Mouse (Mus musculus) liver, postnatal 0 days (tissue): ENCODE data around the gene Fkbp9. TPM values are rescaled to one million over a fixed set of nuclear protein-coding genes. Genes with fewer than 3 reads are reported as not detected.

ENCODE experiments used
- ATAC-seq: fragments of 200-750 bp; cut with Nextera tagmentation; 2 replicates; pipeline ENCODE4 v1.8.0; 2017; ENCODE audit warnings: mild to moderate bottlenecking, moderate library complexity
- DNase-seq: peaks from one replicate; pipeline ENCODE4 v3.0.0-alpha.2; 2016
- H3K27ac ChIP-seq: fragments of 300-500 bp; sonication (generic); 2 replicates; pipeline ENCODE4 v1.5.1; 2014; ENCODE audit warnings: antibody characterized with exemption, moderate library complexity, mild to moderate bottlenecking, low read depth
- H3K27me3 ChIP-seq: fragments of 300-500 bp; sonication (generic); 2 replicates; pipeline ENCODE4 v1.6.1; 2014; ENCODE audit warnings: low read length, control low read depth, mixed read lengths; ENCODE audit not compliant: insufficient read depth
- H3K36me3 ChIP-seq: fragments of 300-500 bp; sonication (generic); replicated peaks from 2 replicates; pipeline ENCODE4 v1.6.1; 2014; ENCODE audit warnings: mild to moderate bottlenecking, control low read depth, low read length, moderate library complexity, mixed read lengths; ENCODE audit not compliant: insufficient read depth
- H3K4me1 ChIP-seq: fragments of 300-500 bp; sonication (generic); 2 replicates; pipeline ENCODE4 v1.6.1; 2014; ENCODE audit warnings: antibody characterized with exemption, mild to moderate bottlenecking, control low read depth; ENCODE audit not compliant: insufficient read depth
- H3K4me2 ChIP-seq: fragments of 300-500 bp; sonication (generic); 2 replicates; pipeline ENCODE4 v1.6.1; 2014; ENCODE audit warnings: low read depth, mild to moderate bottlenecking, low read length, moderate library complexity, mixed read lengths
- H3K4me3 ChIP-seq: fragments of 300-500 bp; sonication (generic); 2 replicates; pipeline ENCODE4 v1.5.1; 2014; ENCODE audit warnings: low read depth, low read length
- H3K9ac ChIP-seq: fragments of 300-500 bp; sonication (generic); replicated peaks from 2 replicates; pipeline ENCODE4 v1.6.1; 2014; ENCODE audit warnings: mild to moderate bottlenecking, moderate library complexity
- H3K9me3 ChIP-seq: fragments of 300-500 bp; sonication (generic); 2 replicates; pipeline ENCODE4 v1.6.1; 2016; ENCODE audit warnings: mild to moderate bottlenecking, control low read depth, low read length, mixed read lengths
- CTCF ChIP-seq: sonication (generic); IDR thresholded peaks from 2 replicates; pipeline ENCODE4 v1.5.1; 2016; ENCODE audit warnings: antibody characterized with exemption, low read depth
- EP300 ChIP-seq: IDR thresholded peaks from 2 replicates; pipeline ENCODE4 v1.6.1; 2016; ENCODE audit warnings: antibody characterized with exemption, low read depth, mild to moderate bottlenecking
- WGBS: fragments of 180-500 bp; shearing (Covaris S2); extraction: QIAGEN DNeasy Blood & Tissue Kit; methylation state at CpG from one replicate; pipeline ENCODE4 v1.1.7; 2014; ENCODE audit not compliant: insufficient replicate concordance; 5-methylcytosine and 5-hydroxymethylcytosine counted together
- polyA plus RNA-seq: library from polyadenylated mRNA; unstranded; fragments of >200 nt; fragmentation: Nextera tagmentation; extraction: Ambion mirVana; gene quantifications from 2 replicates; pipeline ENCODE4 v1.2.1, GENCODE M21; 2015

Fkbp9 gene
- polyA plus RNA-seq, result 16.3 and 17.9 TPM in 2 replicates

DNA sequence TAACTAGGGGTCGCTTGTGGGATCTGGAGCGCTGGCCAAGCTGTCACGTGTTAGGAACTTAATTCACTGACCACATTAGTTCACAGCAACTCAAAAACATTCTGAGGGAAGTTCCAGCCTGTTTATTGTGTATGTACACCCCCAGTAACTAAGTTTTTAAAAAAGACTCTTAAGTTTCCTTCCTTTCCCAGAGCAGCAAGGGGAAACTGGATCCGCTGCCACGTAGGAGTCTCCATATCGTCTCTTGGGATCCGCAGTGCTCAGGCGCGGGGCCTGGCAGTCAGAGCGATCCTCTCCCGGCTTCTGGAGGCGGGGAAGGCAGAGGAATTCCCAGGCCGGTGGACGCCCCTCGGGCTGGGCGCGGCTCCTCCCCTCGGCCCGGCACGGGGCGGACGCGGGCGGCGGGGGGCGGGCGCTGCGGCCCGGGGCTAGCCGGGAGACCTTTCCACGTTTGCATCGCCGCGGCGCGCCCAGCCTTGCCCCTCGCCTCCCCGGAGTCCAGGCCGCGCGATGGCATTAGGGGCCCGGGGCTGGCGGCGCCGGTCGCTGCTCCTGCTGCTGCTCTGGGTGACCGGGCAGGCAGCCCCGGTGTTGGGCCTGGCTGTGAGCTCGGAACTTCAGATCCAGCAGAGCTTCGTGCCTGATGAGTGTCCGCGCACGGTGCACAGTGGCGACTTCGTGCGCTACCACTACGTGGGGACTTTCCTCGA is at the start of gene Fkbp9:
TSS of gene Fkbp9 (plus strand) at position 363 of the 710 bp plus-strand sequence.
- peak within 1 kb of the TSS; percentile 82 for H3K4me2 ChIP-seq
- WGBS, result 2% methylated on average over 52 of the region's 58 CpGs
- peak; percentile 97 for ATAC-seq
- peak within 1 kb of the TSS; percentile 49 for H3K4me3 ChIP-seq
- peak within 1 kb of the TSS; percentile 65 for H3K27ac ChIP-seq
- peak; percentile 78 for DNase-seq
- H3K4me1 ChIP-seq, result peaks cover 3% of the 10 kb centered on the region; the same call in 1 of the 2 replicates
- no peaks in the 10 kb centered on the region for H3K9me3 ChIP-seq
- TF ChIP-seq CTCF (no peak), EP300 (no peak)
- peak within 1 kb of the TSS; percentile 56 for H3K9ac ChIP-seq
- no peaks in the 10 kb centered on the region for H3K36me3 ChIP-seq
- no peaks in the 10 kb centered on the region for H3K27me3 ChIP-seq

DNA sequence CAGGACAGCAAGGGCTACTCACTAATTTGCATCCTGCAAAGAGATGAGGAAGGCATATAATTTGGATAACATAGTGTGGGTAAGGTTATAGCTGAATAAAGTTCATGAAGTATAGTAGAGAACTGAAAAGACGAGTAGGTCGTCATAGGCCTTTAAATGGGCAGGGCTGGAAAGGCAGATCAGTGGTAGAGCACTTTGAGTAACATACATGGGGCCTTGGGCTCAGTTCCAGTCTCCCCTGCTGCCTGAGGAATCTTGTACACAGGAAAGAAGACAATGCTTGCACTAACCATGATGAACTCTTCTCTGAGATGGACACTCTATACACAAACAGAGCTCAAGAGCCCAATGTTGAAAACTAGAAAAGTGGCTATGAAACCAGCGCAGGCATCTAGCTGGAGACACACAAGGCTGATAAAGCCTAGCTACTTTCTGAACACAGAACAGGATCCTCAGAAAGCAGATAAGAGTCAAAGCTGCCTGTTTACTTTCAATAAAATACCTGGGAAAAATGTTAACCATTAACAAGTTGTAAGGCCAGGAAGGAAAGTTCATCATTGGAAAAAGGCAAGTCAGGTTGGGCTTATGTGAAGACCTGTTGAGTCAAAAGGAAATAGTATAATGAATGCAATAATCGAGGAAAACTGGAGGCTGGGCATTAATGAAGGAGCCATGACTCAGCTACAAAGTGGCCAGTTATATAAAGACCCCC is 48.1 kb upstream of the Fkbp9 start:
- Histone ChIP-seq H3K4me2 (peak overlapping the region; percentile 46; the same call in 1 of the 2 replicates), H3K4me3 (no peak overlapping the region), H3K4me1 (peaks cover 21% of the 10 kb centered on the region), H3K36me3 (peaks cover 55% of the 10 kb centered on the region), H3K9ac (no peak overlapping the region), H3K27ac (peak overlapping the region; percentile 53; the same call in 1 of the 2 replicates), H3K9me3 (no peaks in the 10 kb centered on the region), H3K27me3 (no peaks in the 10 kb centered on the region)
- TF ChIP-seq CTCF (no peak), EP300 (no peak)
- DNase-seq (no peak), ATAC-seq (no peak)
- WGBS, result 53% methylated on average over 4 of the region's 4 CpGs

- Histone ChIP-seq H3K27me3 (no peaks in the 10 kb centered on the region), H3K4me3 (no peak overlapping the region), H3K27ac (no peak overlapping the region), H3K9me3 (no peaks in the 10 kb centered on the region), H3K36me3 (peaks cover 47% of the 10 kb centered on the region), H3K4me1 (peaks cover 29% of the 10 kb centered on the region), H3K4me2 (no peak overlapping the region), H3K9ac (no peak overlapping the region)
- TF ChIP-seq EP300, result no peak
- no peak for TF ChIP-seq CTCF
- no peak for DNase-seq
- 66% methylated on average over 5 of the region's 5 CpGs for WGBS
- ATAC-seq, result no peak
Observed at GRCm38 (mm10) chr6:56785068-56785467, 46.8 kb upstream of the Fkbp9 start.

DNA sequence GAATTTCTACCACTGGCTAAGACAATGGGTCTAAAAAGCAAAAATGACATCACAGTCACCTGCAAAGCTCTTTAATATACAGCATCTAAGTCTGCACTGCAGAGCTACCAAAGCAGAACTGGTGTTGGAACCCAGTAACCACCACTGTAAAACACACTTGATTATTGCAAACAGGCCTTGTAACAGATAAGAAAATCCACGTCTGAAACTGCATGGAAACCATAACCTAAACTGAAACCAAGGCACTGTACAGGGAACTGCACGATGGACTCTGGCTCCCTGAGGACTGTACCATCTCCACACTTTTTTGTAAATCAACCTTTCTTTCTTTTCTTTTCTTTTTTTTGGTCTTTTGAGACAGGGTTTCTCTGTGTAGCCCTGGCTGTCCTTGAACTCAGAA is 44.2 kb upstream of the Fkbp9 start:
- H3K27ac ChIP-seq, result no peak overlapping the region
- H3K4me2 ChIP-seq, result no peak overlapping the region
- no peak overlapping the region for H3K4me3 ChIP-seq
- no peaks in the 10 kb centered on the region for H3K9me3 ChIP-seq
- TF ChIP-seq EP300, result no peak
- H3K9ac ChIP-seq, result no peak overlapping the region
- ATAC-seq (no peak), DNase-seq (no peak)
- WGBS, result 50% methylated on average over 2 of the region's 2 CpGs
- peaks cover 33% of the 10 kb centered on the region for H3K36me3 ChIP-seq
- H3K27me3 ChIP-seq, result no peaks in the 10 kb centered on the region
- H3K4me1 ChIP-seq, result peaks cover 38% of the 10 kb centered on the region

DNA sequence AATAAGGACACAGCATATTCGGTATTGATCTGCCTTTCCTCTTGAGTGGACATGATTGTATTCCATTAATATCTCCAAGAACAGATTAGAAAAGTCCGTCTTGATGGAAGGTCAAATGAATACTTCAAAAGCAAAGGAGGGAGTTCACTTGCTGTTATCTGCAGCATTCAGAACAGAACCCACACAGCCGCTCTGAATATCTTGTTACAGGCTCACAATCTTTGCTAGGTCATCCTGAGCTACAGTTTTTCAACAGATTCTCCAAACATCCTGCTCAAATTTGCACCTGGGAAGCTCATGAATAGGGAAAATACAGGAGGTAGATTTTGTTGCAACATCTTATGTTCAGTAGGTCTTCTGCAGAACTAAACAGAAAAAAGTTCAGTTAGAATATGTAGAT is 42.5 kb upstream of the Fkbp9 start:
- Histone ChIP-seq H3K9me3 (no peaks in the 10 kb centered on the region), H3K9ac (no peak overlapping the region), H3K4me3 (no peak overlapping the region), H3K36me3 (peaks cover 24% of the 10 kb centered on the region), H3K4me2 (peak overlapping the region; percentile 4; the same call in 1 of the 2 replicates), H3K27me3 (no peaks in the 10 kb centered on the region), H3K27ac (no peak overlapping the region), H3K4me1 (peaks cover 34% of the 10 kb centered on the region)
- no peak for ATAC-seq
- DNase-seq, result no peak
- 51% methylated on average over 3 of the region's 3 CpGs for WGBS
- no peak for TF ChIP-seq CTCF
- TF ChIP-seq EP300, result peak; percentile 40; the same call in 1 of the 2 replicates

- no peaks in the 10 kb centered on the region for H3K27me3 ChIP-seq
- peak overlapping the region; percentile 80 for H3K4me2 ChIP-seq
- H3K9me3 ChIP-seq, result no peaks in the 10 kb centered on the region
- 0 out of 2 replicates have a peak overlapping the region, but pooled peaks have one; percentile 13 for H3K27ac ChIP-seq
- DNase-seq (no peak), ATAC-seq (no peak)
- WGBS, result 87% methylated on average over 5 of the region's 5 CpGs
- TF ChIP-seq CTCF (no peak), EP300 (no peak)
- H3K36me3 ChIP-seq, result no peaks in the 10 kb centered on the region
- H3K9ac ChIP-seq, result peak overlapping the region; percentile 88; the same call in 1 of the 2 replicates
- H3K4me3 ChIP-seq, result peak overlapping the region; percentile 79
- H3K4me1 ChIP-seq, result peaks cover 34% of the 10 kb centered on the region
Observed at GRCm38 (mm10) chr6:56794834-56795233, 37.0 kb upstream of the Fkbp9 start.
